Mouse (Mus musculus): ENCODE results near the gene Id1.

The Id1 gene

DNA sequence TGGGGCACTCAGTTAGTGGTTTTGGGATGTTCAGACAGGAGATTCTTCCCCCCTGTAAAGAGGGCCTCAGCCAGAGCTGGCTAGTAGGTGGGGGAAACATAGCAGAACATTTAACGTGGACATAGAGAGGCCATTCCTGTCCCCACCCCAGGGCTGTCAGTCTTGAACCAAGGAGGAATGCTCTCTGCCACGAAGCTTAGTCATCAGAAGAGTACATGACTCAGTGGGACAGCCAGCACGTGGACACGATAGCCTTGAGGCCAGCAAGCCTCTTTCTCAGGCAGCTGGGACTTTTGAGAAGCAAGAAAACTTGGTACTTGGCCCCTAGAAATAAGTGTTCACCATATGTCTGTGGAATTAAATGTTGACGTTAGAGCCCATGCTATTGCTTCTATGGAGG lies 46.6 kb downstream of the Id1 start:
- no peak for DNase-seq (ENCODE audit: low read depth in 2 of 2, low spot score in 2 of 2)

DNA sequence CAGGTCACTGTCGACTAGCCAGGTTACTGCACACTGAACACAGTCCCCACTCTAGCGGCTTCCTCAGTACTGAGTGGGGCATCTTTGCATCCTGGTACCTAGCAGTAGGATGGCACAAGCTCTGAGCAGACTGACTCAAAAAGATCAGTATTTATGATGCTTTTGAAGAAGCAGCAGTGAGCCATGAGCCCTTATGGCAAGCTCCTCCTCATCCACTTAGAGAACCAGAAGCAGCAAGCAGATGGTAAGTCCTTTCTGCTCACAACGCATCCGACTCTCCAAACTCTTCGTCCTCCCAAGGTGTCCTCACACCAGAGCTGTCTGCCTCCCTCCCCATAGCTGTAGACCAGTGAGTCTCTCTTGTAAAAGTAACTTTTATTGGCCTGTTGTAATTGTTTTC lies 47.2 kb downstream of the Id1 start:
- DNase-seq (ENCODE audit: low read depth in 2 of 2, low spot score in 2 of 2): no peak

DNA sequence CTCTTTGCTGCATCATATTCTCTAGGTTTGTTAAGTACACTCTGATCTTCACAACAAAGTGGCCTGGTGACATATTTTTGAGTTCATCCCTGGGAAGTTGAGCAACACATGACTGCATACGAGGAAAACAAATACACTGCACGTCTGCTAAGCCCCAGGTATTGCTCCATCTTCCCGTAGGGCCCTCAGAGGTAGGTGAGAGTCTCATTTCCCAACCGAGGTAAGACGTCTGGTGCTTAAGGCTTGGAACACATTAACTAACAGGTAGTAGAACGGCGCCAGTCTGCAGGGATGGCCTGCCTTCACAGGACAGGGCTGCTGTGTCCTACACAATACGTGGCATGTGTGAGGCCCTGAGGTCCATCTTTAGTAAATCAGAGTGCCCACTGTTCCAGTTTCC lies 48.6 kb downstream of the Id1 start:
- DNase-seq (ENCODE audit: low read depth in 2 of 2, low spot score in 2 of 2): no peak

DNA sequence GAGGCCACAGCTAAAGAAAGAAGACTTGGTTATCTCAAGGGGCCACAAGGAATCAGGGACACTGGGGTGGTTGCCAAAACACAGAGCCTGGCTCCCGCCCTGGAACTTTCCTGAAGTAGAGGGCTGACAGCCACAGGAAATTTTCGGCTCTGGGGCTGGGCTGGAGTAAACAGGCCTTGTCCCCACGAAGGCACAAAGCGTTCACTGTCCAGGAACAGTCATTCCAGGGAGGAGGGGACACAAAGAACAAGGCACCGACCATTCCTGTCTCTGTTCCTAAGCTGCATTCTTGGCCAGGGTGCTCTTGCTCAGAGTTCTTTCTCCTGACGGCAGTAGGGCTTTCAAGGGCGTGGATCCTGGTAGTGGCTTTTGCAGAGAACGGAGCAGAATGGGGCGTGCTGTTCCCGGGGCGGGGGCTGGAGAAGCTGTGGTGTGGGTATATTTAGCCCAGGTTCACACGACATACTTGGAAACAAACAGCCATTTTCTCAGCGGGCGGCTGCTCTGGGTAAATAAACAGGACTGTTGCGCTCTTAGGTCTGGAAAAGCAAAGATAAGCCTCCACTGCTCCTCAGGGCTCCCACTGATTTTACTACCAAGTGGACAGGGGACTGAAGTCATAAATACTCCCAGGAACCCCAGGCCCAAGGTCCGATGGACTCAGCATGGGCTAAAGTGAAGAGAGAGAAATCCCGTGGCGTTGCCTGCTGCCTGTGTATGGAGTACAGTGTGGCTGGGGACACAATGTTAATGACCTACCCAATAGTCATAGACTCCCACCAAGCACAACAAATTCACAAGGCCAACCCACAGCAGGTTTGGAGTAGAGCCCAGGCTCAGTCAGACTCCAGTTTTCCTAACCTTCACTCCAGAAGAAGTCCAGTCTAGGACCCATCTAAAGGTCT lies 49.6 kb downstream of the Id1 start:
- no peak for DNase-seq (ENCODE audit: low read depth in 2 of 2, low spot score in 2 of 2)
